Mouse (Mus musculus) CD4-positive, CD25-positive, alpha-beta regulatory T cell, adult 9 weeks (primary cell): ENCODE data around the gene Ap4e1. TPM values are rescaled to one million over a fixed set of nuclear protein-coding genes. Genes with fewer than 3 reads are reported as not detected.

ENCODE experiments used
- polyA plus RNA-seq: library from polyadenylated mRNA; unstranded; fragments of 100-300 nt; shearing (Covaris generic); gene quantifications from one replicate; pipeline ENCODE4 v1.2.1, GENCODE M21; 2017

The Ap4e1 gene
- polyA plus RNA-seq, result 22.1 TPM

GRCm38 (mm10) chr2:127008469-127008998 is at the start of gene Ap4e1:
Gene Ap4e1 (plus strand): TSS chr2:127008717.

GRCm38 (mm10) chr2:127070435-127070841 is 61.9 kb downstream of the Ap4e1 start, which contains the start of gene Blvra:
Gene Blvra (plus strand): TSS chr2:127070665.

Other genes starting within 250 kb of the Ap4e1 start
- 3.5 TPM for gene Usp50, start 225.2 kb upstream of the Ap4e1 start, polyA plus RNA-seq
- 94.1 TPM for gene Trpm7, start 132.5 kb upstream of the Ap4e1 start, polyA plus RNA-seq
- gene Sppl2a, start 75.5 kb upstream of the Ap4e1 start, polyA plus RNA-seq, result 68.1 TPM
- gene Blvra, start 61.9 kb downstream of the Ap4e1 start, polyA plus RNA-seq, result 85.0 TPM
- 6.7 TPM for gene Ncaph, start 125.2 kb downstream of the Ap4e1 start, polyA plus RNA-seq
- gene Itpripl1, start 134.7 kb downstream of the Ap4e1 start, polyA plus RNA-seq, result 8.7 TPM
- 1.4 TPM for gene 1810024B03Rik, start 199.6 kb downstream of the Ap4e1 start, polyA plus RNA-seq
- gene Snrnp200, start 199.7 kb downstream of the Ap4e1 start, polyA plus RNA-seq, result 129 TPM
- 119 TPM for gene Ciao1, start 239.1 kb downstream of the Ap4e1 start, polyA plus RNA-seq
- 23.9 TPM for gene Tmem127, start 239.2 kb downstream of the Ap4e1 start, polyA plus RNA-seq